Mouse (Mus musculus) limb, embryonic 11.5 days (tissue): ENCODE measurements at regions not wholly inside any gene's neighbourhood (a gene's known extent, or its start where the extent isn't known, plus 50 kb on each side); places are given as distances from the start of the nearest gene placed in this dataset.
"Not testable (repeated sequence)": the region's sequence is repeated elsewhere in the genome, so short reads cannot be mapped to it uniquely, and the experiment has no call there.

Source experiments
- ATAC-seq: fragments of 200-750 bp; cut with Nextera tagmentation; 2 replicates; pipeline ENCODE4 v1.8.0; 2017; ENCODE audit warnings: low read depth; ENCODE audit not compliant: insufficient number of reproducible peaks, low FRiP score, low TSS enrichment
- DNase-seq: peaks from one replicate; pipeline ENCODE4 v3.0.0-alpha.2; 2015; ENCODE audit warnings: low spot score
- H3K27ac ChIP-seq: fragments of 300-500 bp; sonication (generic); replicated peaks from 2 replicates; pipeline ENCODE4 v1.5.1; 2014; ENCODE audit warnings: low read depth, mild to moderate bottlenecking, low read length
- H3K27me3 ChIP-seq: fragments of 300-500 bp; sonication (generic); 2 replicates; pipeline ENCODE4 v1.6.1; 2014; ENCODE audit warnings: mild to moderate bottlenecking, low read length, mixed read lengths; ENCODE audit not compliant: control insufficient read depth, insufficient read depth
- H3K36me3 ChIP-seq: fragments of 300-500 bp; sonication (generic); 2 replicates; pipeline ENCODE4 v1.6.1; 2014; ENCODE audit warnings: mild to moderate bottlenecking, low read length, moderate library complexity, mixed read lengths; ENCODE audit not compliant: control insufficient read depth, insufficient read depth
- H3K4me1 ChIP-seq: fragments of 300-500 bp; sonication (generic); 2 replicates; pipeline ENCODE4 v1.6.1; 2014; ENCODE audit warnings: low read length, mixed read lengths; ENCODE audit not compliant: control insufficient read depth, insufficient read depth
- H3K4me2 ChIP-seq: fragments of 300-500 bp; sonication (generic); 2 replicates; pipeline ENCODE4 v1.6.1; 2014; ENCODE audit warnings: low read depth, mild to moderate bottlenecking, moderate library complexity; ENCODE audit not compliant: severe bottlenecking
- H3K4me3 ChIP-seq: fragments of 300-500 bp; sonication (generic); 2 replicates; pipeline ENCODE4 v1.5.1; 2014; ENCODE audit warnings: low read depth, low read length
- H3K9ac ChIP-seq: fragments of 300-500 bp; sonication (generic); 2 replicates; pipeline ENCODE4 v1.6.1; 2014; ENCODE audit warnings: mild to moderate bottlenecking, low read length
- H3K9me3 ChIP-seq: fragments of 300-500 bp; sonication (generic); 2 replicates; pipeline ENCODE4 v1.6.1; 2016; ENCODE audit warnings: low read length; ENCODE audit not compliant: control insufficient read depth
- WGBS: fragments of 180-500 bp; shearing (Covaris S2); extraction: QIAGEN DNeasy Blood & Tissue Kit; methylation state at CpG from one replicate; pipeline ENCODE4 v1.1.7; 2014; 5-methylcytosine and 5-hydroxymethylcytosine counted together

DNA sequence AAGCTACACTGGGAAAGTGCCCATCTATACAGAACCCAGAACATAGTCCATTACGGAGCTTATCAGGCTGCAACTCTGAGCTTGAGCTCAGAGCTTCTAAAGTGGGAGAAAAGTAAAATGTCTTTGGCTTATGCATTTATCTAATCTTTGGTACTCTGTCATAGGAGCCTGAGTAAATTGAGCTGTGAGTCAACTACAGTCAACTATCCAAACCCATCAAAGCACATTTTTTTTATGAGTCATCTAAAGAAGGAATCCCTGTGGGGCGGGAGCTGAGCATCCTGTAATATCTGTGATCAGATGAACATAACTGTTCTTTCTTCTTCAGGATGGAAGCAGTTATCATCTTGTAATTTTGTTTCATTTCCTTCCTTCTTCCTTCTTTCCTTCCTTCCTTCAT lies 323.1 kb downstream of the Trib2 start:
- H3K36me3 ChIP-seq, result no peaks in the 10 kb centered on the region
- no peak overlapping the region for H3K4me2 ChIP-seq
- H3K4me3 ChIP-seq, result no peak overlapping the region
- no peaks in the 10 kb centered on the region for H3K9me3 ChIP-seq
- no peaks in the 10 kb centered on the region for H3K27me3 ChIP-seq
- H3K9ac ChIP-seq, result no peak overlapping the region
- DNase-seq (no peak), ATAC-seq (no peak)
- no peaks in the 10 kb centered on the region for H3K4me1 ChIP-seq
- no peak overlapping the region for H3K27ac ChIP-seq
- WGBS, result 85% methylated on average over 2 of the region's 2 CpGs

DNA sequence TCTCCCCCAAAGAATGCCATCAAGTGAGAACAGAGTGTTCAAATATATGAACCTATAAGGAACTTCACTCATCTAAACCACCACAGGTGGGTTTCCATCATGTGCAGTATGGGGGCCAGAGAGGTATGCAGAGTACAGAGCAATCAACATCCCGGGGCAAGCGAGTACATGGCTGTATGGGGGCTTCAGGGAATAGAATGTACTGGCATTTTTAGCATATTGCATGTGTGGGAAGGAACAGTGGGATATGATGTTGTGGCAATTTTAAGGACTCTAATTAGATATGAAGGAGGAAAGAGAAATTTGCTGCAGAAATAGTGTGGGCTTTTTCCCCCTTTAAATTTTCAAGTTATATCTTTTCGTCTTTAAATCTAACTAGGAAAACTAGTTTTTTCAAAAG lies 344.0 kb downstream of the Trib2 start:
- H3K27me3 ChIP-seq, result no peaks in the 10 kb centered on the region
- ATAC-seq, result no peak
- H3K4me3 ChIP-seq, result no peak overlapping the region
- no peak overlapping the region for H3K4me2 ChIP-seq
- no peak overlapping the region for H3K9ac ChIP-seq
- 89% methylated on average over 3 of the region's 3 CpGs for WGBS
- no peaks in the 10 kb centered on the region for H3K4me1 ChIP-seq
- H3K9me3 ChIP-seq, result no peaks in the 10 kb centered on the region
- no peak for DNase-seq
- H3K27ac ChIP-seq, result no peak overlapping the region
- H3K36me3 ChIP-seq, result no peaks in the 10 kb centered on the region

DNA sequence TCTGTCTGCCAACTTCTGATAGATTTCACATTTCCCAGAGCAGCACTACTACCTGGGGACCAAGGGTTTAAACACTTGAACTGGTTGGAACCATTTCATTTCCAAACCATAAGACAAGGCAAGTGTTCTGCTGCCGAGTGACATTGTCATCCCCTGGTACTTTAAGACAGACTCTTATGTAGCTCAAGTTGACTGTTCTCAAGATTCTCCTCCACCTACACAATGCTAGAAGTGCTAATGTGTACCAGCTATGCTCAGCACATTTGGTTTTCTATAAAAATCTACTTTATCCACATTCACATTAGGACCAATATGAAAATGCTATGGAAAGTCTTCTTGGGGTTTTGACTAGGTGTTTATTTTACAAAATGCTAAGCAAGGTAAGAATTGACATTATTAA lies 357.3 kb downstream of the Trib2 start:
- Histone ChIP-seq H3K4me3 (no peak overlapping the region), H3K4me2 (no peak overlapping the region), H3K27me3 (no peaks in the 10 kb centered on the region), H3K9ac (no peak overlapping the region), H3K27ac (no peak overlapping the region), H3K36me3 (no peaks in the 10 kb centered on the region), H3K4me1 (no peaks in the 10 kb centered on the region), H3K9me3 (no peaks in the 10 kb centered on the region)
- no peak for ATAC-seq
- DNase-seq, result no peak
- 86% methylated on average over 1 of the region's 1 CpGs for WGBS

- not testable (repeated sequence) for H3K9me3 ChIP-seq, ATAC-seq, H3K4me2 ChIP-seq
Observed at GRCm38 (mm10) chr12:15456369-15456768, 360.4 kb downstream of the Trib2 start.

GRCm38 (mm10) chr12:15455744-15456143 lies 361.0 kb downstream of the Trib2 start:
- Histone ChIP-seq H3K4me2 (no peak overlapping the region), H3K36me3 (no peaks in the 10 kb centered on the region), H3K27me3 (no peaks in the 10 kb centered on the region), H3K4me3 (no peak overlapping the region), H3K4me1 (no peaks in the 10 kb centered on the region), H3K27ac (no peak overlapping the region), H3K9ac (no peak overlapping the region), H3K9me3 (no peaks in the 10 kb centered on the region)
- no peak for DNase-seq
- no peak for ATAC-seq
- WGBS, result 85% methylated on average over 2 of the region's 2 CpGs

More at GRCm38 (mm10) chr12:15456369-15456768, 360.4 kb downstream of the Trib2 start:
- not testable (repeated sequence) for H3K36me3 ChIP-seq, H3K27ac ChIP-seq, H3K27me3 ChIP-seq, H3K4me1 ChIP-seq, H3K4me3 ChIP-seq, H3K9ac ChIP-seq, DNase-seq

DNA sequence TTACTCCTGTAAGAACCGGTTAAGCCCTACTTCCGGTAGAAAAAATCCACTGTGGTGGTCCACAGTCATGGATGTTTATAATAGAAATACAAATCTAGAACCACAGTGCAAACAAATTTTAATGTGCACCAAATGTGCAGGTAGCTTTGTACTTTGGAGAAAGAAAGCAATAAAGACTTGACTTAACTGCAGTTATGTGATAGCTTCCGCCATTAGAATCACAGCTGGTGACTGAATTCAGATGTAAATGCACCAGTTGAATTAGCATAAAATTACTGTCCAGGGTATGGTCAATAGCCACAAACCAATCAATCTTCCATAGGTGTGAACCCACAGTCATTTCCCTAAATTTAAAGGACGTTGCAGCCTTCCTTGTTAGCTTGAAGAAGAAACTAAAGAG lies 367.2 kb downstream of the Trib2 start:
- DNase-seq, result no peak
- ATAC-seq, result no peak
- Histone ChIP-seq H3K27ac (no peak overlapping the region), H3K27me3 (no peaks in the 10 kb centered on the region), H3K4me2 (no peak overlapping the region), H3K9ac (no peak overlapping the region), H3K9me3 (no peaks in the 10 kb centered on the region), H3K4me1 (no peaks in the 10 kb centered on the region), H3K4me3 (no peak overlapping the region), H3K36me3 (no peaks in the 10 kb centered on the region)
- 79% methylated on average over 4 of the region's 4 CpGs for WGBS

GRCm38 (mm10) chr12:15416180-15416766 lies 400.4 kb downstream of the Trib2 start:
- Histone ChIP-seq H3K9me3 (no peaks in the 10 kb centered on the region), H3K36me3 (no peaks in the 10 kb centered on the region), H3K4me1 (no peaks in the 10 kb centered on the region), H3K27ac (no peak overlapping the region), H3K27me3 (no peaks in the 10 kb centered on the region), H3K9ac (no peak overlapping the region), H3K4me3 (no peak overlapping the region), H3K4me2 (no peak overlapping the region)
- no peak for DNase-seq
- WGBS, result 27% methylated on average over 4 of the region's 4 CpGs
- no peak for ATAC-seq

GRCm38 (mm10) chr12:15410419-15410818 lies 406.3 kb downstream of the Trib2 start:
- WGBS, result 80% methylated on average over 3 of the region's 3 CpGs
- no peak overlapping the region for H3K4me3 ChIP-seq
- no peaks in the 10 kb centered on the region for H3K27me3 ChIP-seq
- H3K9me3 ChIP-seq, result no peaks in the 10 kb centered on the region
- no peak overlapping the region for H3K27ac ChIP-seq
- H3K4me2 ChIP-seq, result no peak overlapping the region
- ATAC-seq (no peak), DNase-seq (no peak)
- H3K9ac ChIP-seq, result no peak overlapping the region
- no peaks in the 10 kb centered on the region for H3K4me1 ChIP-seq
- no peaks in the 10 kb centered on the region for H3K36me3 ChIP-seq

- H3K4me3 ChIP-seq, ATAC-seq, H3K4me1 ChIP-seq, DNase-seq, H3K27ac ChIP-seq, H3K9ac ChIP-seq, H3K4me2 ChIP-seq, H3K27me3 ChIP-seq, H3K36me3 ChIP-seq, H3K9me3 ChIP-seq: not testable (repeated sequence)
- WGBS, result 68% methylated on average over 3 of the region's 3 CpGs
Observed at GRCm38 (mm10) chr12:15407577-15407976, 409.1 kb downstream of the Trib2 start.
